Mouse (Mus musculus) layer of hippocampus, postnatal 10 days (tissue): ENCODE results near the gene Lmnb2. TPM values are rescaled to one million over a fixed set of nuclear protein-coding genes. Genes with fewer than 3 reads are reported as not detected.

Source experiments
- DNase-seq, 2 experiments: peaks; one replicate each; pipeline ENCODE4 v3.0.0; 2021; ENCODE audit warnings: low spot score in 2 of 2
- total RNA-seq, 2 experiments: library from RNA; stranded (reverse); gene quantifications; 2 replicates each; pipeline ENCODE4 v1.2.3; 2021

Gene Lmnb2
- total RNA-seq, 2 experiments from 2014 or later: 23.1 to 26.2 TPM

- DNase-seq: no peak
Observed at GRCm38 (mm10) chr10:80946684-80947437, 28.8 kb upstream of the Lmnb2 start.

- DNase-seq: no peak
Observed at GRCm38 (mm10) chr10:80944231-80944630, 26.2 kb upstream of the Lmnb2 start.

- no peak for DNase-seq
Observed at GRCm38 (mm10) chr10:80943701-80944100, 25.7 kb upstream of the Lmnb2 start.

GRCm38 (mm10) chr10:80942919-80943318, 24.9 kb upstream of the Lmnb2 start:
- no peak for DNase-seq

GRCm38 (mm10) chr10:80940988-80941347, 22.9 kb upstream of the Lmnb2 start:
- no peak for DNase-seq

- no peak for DNase-seq
Observed at GRCm38 (mm10) chr10:80940320-80940987, 22.4 kb upstream of the Lmnb2 start.

GRCm38 (mm10) chr10:80939671-80940070, 21.6 kb upstream of the Lmnb2 start:
- DNase-seq: peak; percentile 72 to 80

GRCm38 (mm10) chr10:80938831-80939550, 20.9 kb upstream of the Lmnb2 start:
- DNase-seq: peak in 1 of 2 experiments; percentile 42

GRCm38 (mm10) chr10:80937646-80938045, 19.6 kb upstream of the Lmnb2 start:
- DNase-seq: no peak

- DNase-seq: no peak
Observed at GRCm38 (mm10) chr10:80936810-80937164, 18.7 kb upstream of the Lmnb2 start.

GRCm38 (mm10) chr10:80936135-80936809, 18.2 kb upstream of the Lmnb2 start:
- peak; percentile 71 to 81 for DNase-seq

- no peak for DNase-seq
Observed at GRCm38 (mm10) chr10:80935698-80936097, 17.7 kb upstream of the Lmnb2 start.

GRCm38 (mm10) chr10:80935241-80935640, 17.2 kb upstream of the Lmnb2 start:
- DNase-seq: no peak

GRCm38 (mm10) chr10:80934136-80934985, 16.3 kb upstream of the Lmnb2 start:
- DNase-seq: no peak

- peak in 1 of 2 experiments; percentile 45 for DNase-seq
Observed at GRCm38 (mm10) chr10:80933421-80933979, 15.5 kb upstream of the Lmnb2 start.

GRCm38 (mm10) chr10:80932700-80933420, 14.8 kb upstream of the Lmnb2 start:
- DNase-seq: no peak

- peak; percentile 43 to 60 for DNase-seq
Observed at GRCm38 (mm10) chr10:80932206-80932605, 14.2 kb upstream of the Lmnb2 start.

- no peak for DNase-seq
Observed at GRCm38 (mm10) chr10:80931695-80932094, 13.7 kb upstream of the Lmnb2 start.

GRCm38 (mm10) chr10:80931153-80931671, 13.2 kb upstream of the Lmnb2 start:
- peak in 1 of 2 experiments; percentile 49 for DNase-seq
